Mouse (Mus musculus): ENCODE data around the gene Cpne5.
"Not testable (repeated sequence)": the region's sequence is repeated elsewhere in the genome, so short reads cannot be mapped to it uniquely, and the experiment has no call there.

The Cpne5 gene

DNA sequence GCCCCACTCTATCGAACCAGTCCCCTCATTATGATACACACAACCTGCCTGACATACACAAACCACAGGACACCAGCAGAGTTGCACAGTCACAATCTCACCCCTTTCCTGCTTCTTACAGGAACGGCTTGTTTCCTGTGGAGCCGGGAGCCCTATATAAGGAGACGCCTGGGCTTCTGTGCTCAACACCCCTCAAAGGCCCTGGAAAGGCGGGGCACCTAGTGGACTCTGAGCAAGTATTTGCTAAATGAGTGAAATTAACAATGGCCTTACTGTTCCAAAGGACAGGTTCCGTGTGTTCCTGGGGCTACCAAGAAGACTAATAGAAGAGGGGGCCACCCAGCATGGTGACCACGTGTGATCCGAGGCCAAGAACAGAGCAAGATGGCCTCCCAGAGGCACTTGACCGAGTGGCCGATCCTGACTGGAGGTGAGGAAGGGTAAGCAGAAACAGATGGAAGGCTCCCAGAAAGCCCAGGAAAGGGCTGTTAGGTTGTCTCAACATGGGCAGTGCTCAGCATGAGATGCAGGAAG lies 20.1 kb upstream of the Cpne5 start:
- in situ Hi-C loops (cut with MboI, MseI): no loop called here

DNA sequence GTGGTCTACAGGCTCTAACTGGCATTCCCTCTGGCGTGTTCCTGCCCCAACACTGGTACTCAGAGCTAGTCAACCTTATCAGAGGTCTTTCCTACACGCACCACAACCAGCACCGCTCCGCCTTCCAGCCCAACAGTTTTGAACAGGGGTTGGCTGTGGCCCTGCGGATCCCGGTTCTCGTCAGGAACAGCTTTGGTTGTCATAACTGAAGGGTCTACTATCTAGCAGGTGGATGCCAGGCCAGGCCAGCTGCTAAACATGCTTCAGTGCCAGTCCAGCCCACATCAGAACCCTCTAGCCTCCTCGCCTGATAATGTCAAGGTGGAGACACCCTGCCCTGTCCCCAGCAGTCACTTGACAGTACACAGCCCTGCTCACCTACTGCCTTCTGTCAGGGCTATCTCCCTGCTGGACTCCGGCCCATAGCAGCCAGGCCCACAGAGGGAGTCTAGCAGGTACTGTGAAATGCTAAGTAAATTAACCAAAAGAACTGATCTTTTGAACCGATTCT lies 19.1 kb upstream of the Cpne5 start:
- in situ Hi-C loops (cut with MboI, MseI): no loop called here

- in situ Hi-C loops (cut with MboI, MseI): no loop called here
Measured at GRCm38 (mm10) chr17:29256507-29256906, 18.5 kb upstream of the Cpne5 start.

- in situ Hi-C loops (cut with MboI, MseI): not testable (repeated sequence)
Measured at GRCm38 (mm10) chr17:29254784-29255183, 16.8 kb upstream of the Cpne5 start.

- in situ Hi-C loops (cut with MboI, MseI): no loop called here
Measured at GRCm38 (mm10) chr17:29253684-29254083, 15.7 kb upstream of the Cpne5 start.

- in situ Hi-C loops (cut with MboI, MseI): no loop called here
Measured at GRCm38 (mm10) chr17:29253236-29253635, 15.3 kb upstream of the Cpne5 start.

DNA sequence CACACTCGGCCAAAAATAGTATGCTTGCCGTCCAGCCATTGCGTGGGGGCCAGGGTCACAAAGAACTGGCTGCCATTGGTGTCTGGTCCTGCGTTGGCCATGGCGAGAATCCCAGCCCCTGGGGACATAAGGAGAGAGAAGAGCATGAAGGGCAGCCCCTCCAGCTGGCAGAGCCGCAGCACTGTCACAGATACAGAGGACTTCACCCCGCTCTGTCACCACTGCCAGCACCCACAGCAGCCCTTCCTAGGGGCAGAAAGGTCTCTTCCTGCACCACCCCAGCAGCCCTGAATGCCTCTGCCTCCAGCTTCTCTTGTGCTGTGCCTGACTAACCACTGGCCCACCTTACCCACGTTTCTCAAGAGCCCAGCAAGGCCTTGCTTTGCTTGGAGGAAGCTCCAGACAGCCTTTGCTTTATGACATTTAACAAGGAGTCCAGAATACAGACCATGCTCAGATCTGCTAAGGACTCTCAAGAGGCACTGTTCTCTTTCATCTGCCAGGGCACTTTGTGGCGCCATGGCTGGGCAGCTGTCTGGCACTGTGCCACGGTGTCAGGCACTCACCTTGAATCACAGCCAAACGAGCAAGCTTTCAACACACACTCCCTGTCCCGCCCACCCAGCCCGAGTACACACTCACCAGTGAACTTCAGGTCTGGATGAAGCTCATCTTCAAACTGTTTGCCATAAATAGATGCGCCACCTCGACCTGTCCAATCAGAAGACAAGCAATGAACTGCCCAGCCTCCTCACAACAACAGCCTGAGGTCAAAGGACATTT lies 13.8 kb upstream of the Cpne5 start:
- in situ Hi-C loops (cut with MboI, MseI): no loop called here

- in situ Hi-C loops (cut with MboI, MseI): not testable (repeated sequence)
Measured at GRCm38 (mm10) chr17:29251006-29251405, 13.0 kb upstream of the Cpne5 start.

DNA sequence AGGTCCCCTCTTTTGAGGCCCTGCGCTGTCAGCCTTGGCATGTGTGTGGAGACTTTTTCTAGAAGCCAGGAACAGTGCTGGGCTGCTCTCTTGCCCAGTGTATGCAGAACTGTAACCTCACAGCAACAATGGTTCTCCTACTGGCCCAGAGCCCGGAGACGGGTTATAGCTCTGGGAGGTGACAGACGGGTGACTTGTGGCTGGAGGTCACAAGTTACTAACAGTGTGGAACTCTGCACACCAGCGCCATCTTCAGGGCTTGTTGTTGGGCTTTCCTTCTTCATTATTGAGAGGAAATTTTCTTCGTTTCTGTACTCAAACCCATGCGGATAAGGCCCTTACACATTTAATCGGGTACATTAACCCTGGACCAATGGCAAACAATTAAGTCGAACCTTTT lies 11.5 kb upstream of the Cpne5 start:
- in situ Hi-C loops (cut with MboI, MseI): loop anchor here (5.0 to 10.0 kb wide), 2 partner anchors 65 to 202 kb away; no protein-coding TSS in a partner anchor

DNA sequence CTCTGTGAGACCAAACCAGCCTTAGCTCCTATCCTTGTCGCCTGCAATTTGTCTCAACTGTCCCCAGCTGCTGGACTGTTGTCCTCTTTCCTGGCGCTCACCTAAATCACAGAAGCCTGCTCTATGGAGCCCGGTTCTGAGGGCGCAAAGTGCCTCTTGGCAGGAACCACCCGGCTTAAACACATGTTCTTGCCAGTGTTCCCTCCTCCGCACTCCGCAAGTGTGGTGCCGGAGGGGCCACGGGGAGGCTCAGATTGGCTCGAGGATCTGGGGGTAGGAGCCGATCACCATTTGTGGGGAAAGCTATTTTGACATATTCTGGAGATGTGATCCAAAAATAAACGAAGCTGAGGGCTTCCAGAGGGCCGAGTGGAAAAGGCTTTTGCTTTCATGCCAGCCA lies 9.9 kb upstream of the Cpne5 start:
- in situ Hi-C loops (cut with MboI, MseI): loop anchor here (5.0 to 10.0 kb wide), 2 partner anchors 63 to 201 kb away; no protein-coding TSS in a partner anchor

DNA sequence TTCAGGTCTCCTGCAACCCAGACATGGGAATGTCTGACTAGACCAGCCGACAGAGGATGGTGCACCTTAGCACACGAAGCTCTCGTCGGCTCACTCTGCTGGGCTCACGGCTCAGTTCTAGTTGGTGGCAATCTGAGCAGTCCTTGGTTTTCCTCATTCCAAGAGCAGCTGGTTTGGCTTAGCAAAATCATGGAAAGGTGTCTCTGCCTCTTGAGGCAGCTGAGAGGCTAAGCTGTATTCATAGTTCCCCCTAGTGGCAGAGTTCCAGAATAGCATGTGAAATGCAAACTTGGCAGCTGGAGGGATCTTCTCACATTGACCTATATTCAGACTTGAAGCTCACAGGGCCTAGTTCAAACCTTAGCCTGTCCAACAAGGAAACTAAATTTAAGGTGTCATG lies 8.6 kb upstream of the Cpne5 start:
- in situ Hi-C loops (cut with MboI, MseI): loop anchor here (5.0 to 10.0 kb wide), 2 partner anchors 62 to 199 kb away; no protein-coding TSS in a partner anchor

- in situ Hi-C loops (cut with MboI, MseI): loop anchor here (5.0 to 10.0 kb wide), 2 partner anchors 61 to 198 kb away; no protein-coding TSS in a partner anchor
Measured at GRCm38 (mm10) chr17:29245725-29246124, 7.8 kb upstream of the Cpne5 start.

- in situ Hi-C loops (cut with MboI, MseI): loop anchor here (5.0 to 10.0 kb wide), 3 partner anchors 60 to 198 kb away; no protein-coding TSS in a partner anchor
Measured at GRCm38 (mm10) chr17:29244912-29245311, 6.9 kb upstream of the Cpne5 start.

DNA sequence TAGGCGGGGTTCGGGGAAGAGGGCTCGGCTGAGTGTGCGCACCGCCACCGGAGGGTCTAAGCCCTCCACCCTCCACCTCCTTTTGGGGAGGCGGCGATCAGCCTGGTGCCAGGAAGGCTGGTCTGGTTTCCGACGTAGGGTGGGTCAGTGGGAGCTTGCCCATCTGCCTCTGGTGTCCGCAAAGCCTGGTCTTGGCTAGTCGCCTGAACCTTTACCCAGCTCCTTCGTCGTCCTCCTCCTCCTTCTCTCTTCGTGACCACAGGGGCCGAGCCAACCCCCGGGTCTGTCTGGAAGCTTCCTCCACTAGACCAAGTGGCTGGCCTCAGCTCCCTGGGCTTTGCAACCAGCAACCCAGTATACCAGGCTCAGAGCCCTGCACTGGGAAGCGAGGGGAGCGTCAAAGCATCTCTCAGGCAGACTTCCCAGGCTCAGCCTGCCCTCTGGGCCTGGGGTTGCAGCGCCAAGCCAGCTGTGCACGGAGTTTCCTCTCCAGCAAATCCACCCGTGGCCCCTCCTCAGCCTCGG lies 516 bp upstream of the Cpne5 start:
- in situ Hi-C loops (cut with MboI, MseI): no loop called here

DNA sequence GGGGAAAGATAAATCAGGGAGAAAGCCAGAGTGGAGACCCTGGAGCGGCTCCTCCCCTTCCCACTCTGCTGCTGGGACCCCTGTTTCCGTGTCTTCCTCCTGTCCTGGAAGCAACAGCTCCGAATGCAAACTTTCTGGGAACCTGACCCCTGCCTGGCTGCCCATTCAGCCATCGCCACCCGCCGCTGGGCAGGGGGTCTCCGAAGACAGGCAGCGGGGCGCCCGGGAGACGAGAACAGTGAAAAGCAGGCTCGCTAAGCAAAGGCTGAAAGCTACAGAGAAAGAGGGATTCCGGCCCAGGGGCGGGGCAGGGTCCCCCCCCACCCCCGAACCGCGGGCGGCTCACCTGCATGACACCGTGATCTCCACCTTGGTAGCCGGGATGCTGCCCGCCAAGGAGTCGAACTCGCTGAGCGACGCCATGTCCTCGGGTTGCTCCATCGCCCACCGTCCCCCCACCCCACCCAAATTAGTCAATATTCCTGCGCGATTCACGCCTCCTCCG lies 648 bp downstream of the Cpne5 start:
- in situ Hi-C loops (cut with MboI, MseI): no loop called here

- in situ Hi-C loops (cut with MboI, MseI): no loop called here
Measured at GRCm38 (mm10) chr17:29236111-29236510, 1.9 kb downstream of the Cpne5 start.

- in situ Hi-C loops (cut with MboI, MseI): no loop called here
Measured at GRCm38 (mm10) chr17:29231109-29231508, 6.9 kb downstream of the Cpne5 start.

DNA sequence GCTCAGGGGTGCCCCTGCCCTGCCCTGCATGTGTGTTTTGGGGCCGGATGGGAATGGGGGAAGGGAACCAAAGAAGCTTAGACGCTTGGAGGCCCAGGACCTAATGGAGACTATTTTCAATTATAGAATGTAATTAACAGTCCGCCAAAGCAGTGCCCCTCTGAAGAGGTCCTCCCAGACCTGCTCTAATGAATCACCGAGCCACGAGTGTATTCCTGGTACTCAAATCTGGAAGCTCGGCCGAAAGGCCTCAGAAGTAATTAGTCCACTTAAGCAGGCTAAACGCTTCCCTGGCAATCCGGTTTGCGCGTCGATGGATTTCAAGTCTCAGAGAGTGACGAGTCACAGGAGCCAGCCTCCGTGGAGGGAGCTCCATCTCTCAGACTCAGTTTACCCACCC lies 17.3 kb downstream of the Cpne5 start:
- in situ Hi-C loops (cut with MboI, MseI): no loop called here

DNA sequence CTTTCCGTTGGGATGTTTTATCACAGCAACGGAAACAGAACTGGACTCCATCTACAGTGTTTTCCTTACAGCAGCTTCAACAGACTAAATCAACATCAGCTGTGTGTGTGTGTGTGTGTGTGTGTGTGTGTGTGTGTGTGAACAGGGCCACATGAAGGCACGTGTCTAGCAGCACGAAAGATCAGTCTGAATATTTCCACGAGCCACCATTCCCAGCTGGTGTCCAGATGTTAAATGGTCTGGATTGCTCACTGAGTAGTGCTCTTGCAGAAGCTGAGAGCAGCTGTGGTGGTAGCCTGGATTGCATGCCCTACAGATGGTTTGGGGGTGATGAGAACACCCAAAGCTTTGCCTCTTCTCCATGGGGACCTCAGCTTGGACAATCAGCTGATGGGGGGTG lies 19.9 kb downstream of the Cpne5 start:
- in situ Hi-C loops (cut with MboI, MseI): no loop called here

GRCm38 (mm10) chr17:29216078-29216477 lies 21.9 kb downstream of the Cpne5 start:
- in situ Hi-C loops (cut with MboI, MseI): no loop called here

GRCm38 (mm10) chr17:29214655-29215054 lies 23.3 kb downstream of the Cpne5 start:
- in situ Hi-C loops (cut with MboI, MseI): no loop called here

GRCm38 (mm10) chr17:29214193-29214456 lies 23.8 kb downstream of the Cpne5 start:
- in situ Hi-C loops (cut with MboI, MseI): no loop called here

Data from regulatory T cell (primary cell).